ENCODE assay signal across 11 mouse cellular contexts in genomic region chr12:72946064-72946395, GRCm38 (mm10). TPM values are rescaled to one million over a fixed set of nuclear protein-coding genes. Genes with fewer than 3 reads are reported as not detected.
DNase-seq lines count a peak whose midpoint lies in the region; ATAC-seq lines count a peak whose summit lies in the region.
"Had no signal": no experiment of that assay in that cellular context is flagged by ENCODE, and none has a peak within 500 bp of the region (broad histone marks: within the 10 kb centered on the region; RNA-seq: fewer than 3 reads in every experiment).

No protein-coding gene starts in this region.

- H3K27ac ChIP-seq in kidney, embryonic 14.5 days (ENCODE audit: low read depth, low read length): no peak overlapping the region
- H3K27ac ChIP-seq in embryonic facial prominence, embryonic 12.5 days: 0 out of 2 replicates have a peak overlapping the region, but pooled peaks have one; percentile 50
- H3K27ac ChIP-seq in hindbrain, embryonic 15.5 days (replicated peaks): no peak overlapping the region
- no peak overlapping the region for H3K27ac ChIP-seq in midbrain, embryonic 13.5 days
- H3K27ac ChIP-seq: heart, adult 2 months had no signal

- no peaks in the 10 kb centered on the region for H3K4me1 ChIP-seq in kidney, embryonic 14.5 days (ENCODE audit: control insufficient read depth, insufficient read depth, low read length)
- peaks cover 10% of the 10 kb centered on the region; the same call in 1 of the 2 replicates for H3K4me1 ChIP-seq in embryonic facial prominence, embryonic 12.5 days
- 0 out of 2 replicates have a peak, but pooled peaks cover 7% of the 10 kb centered on the region for H3K4me1 ChIP-seq in hindbrain, embryonic 15.5 days (replicated peaks)
- H3K4me1 ChIP-seq in midbrain, embryonic 13.5 days (replicated peaks): peaks cover 11% of the 10 kb centered on the region

- ATAC-seq in kidney, embryonic 14.5 days (ENCODE audit: low FRiP score, low TSS enrichment): no peak
- ATAC-seq in embryonic facial prominence, embryonic 12.5 days (ENCODE audit: insufficient number of reproducible peaks, insufficient read depth, low FRiP score, low TSS enrichment): no peak
- ATAC-seq in hindbrain, embryonic 15.5 days (ENCODE audit: low FRiP score, low read depth): no peak
- ATAC-seq in midbrain, embryonic 13.5 days: peak; percentile 14; the same call in 1 of the 2 replicates

- H3K9me3 ChIP-seq in kidney, embryonic 14.5 days (ENCODE audit: control insufficient read depth, low read length): no peaks in the 10 kb centered on the region
- H3K9me3 ChIP-seq in embryonic facial prominence, embryonic 12.5 days: no peaks in the 10 kb centered on the region
- H3K9me3 ChIP-seq in hindbrain, embryonic 15.5 days: no peaks in the 10 kb centered on the region
- no peaks in the 10 kb centered on the region for H3K9me3 ChIP-seq in midbrain, embryonic 13.5 days

- H3K36me3 ChIP-seq in kidney, embryonic 14.5 days (ENCODE audit: control insufficient read depth, insufficient read depth, low read length): no peaks in the 10 kb centered on the region
- H3K36me3 ChIP-seq in embryonic facial prominence, embryonic 12.5 days: no peaks in the 10 kb centered on the region
- H3K36me3 ChIP-seq in hindbrain, embryonic 15.5 days: no peaks in the 10 kb centered on the region
- H3K36me3 ChIP-seq in midbrain, embryonic 13.5 days: no peaks in the 10 kb centered on the region

- 6% methylated on average over 8 of the region's 8 CpGs for WGBS in kidney, embryonic 14.5 days
- 4% methylated on average over 8 of the region's 8 CpGs for WGBS in embryonic facial prominence, embryonic 12.5 days
- 2% methylated on average over 8 of the region's 8 CpGs for WGBS in hindbrain, embryonic 15.5 days
- WGBS in midbrain, embryonic 13.5 days: 1% methylated on average over 8 of the region's 8 CpGs

- peak overlapping the region; percentile 38 for H3K4me3 ChIP-seq in kidney, embryonic 14.5 days (ENCODE audit: low read length)
- H3K4me3 ChIP-seq in embryonic facial prominence, embryonic 12.5 days: peak overlapping the region; percentile 45
- no peak overlapping the region; the same call in 1 of the 2 replicates for H3K4me3 ChIP-seq in hindbrain, embryonic 15.5 days
- H3K4me3 ChIP-seq in midbrain, embryonic 13.5 days (replicated peaks): peak overlapping the region; percentile 34
- H3K4me3 ChIP-seq: heart, adult 2 months had no signal

- no peak overlapping the region for H3K9ac ChIP-seq in kidney, embryonic 14.5 days (ENCODE audit: low read depth, low read length)
- peak overlapping the region; percentile 39 for H3K9ac ChIP-seq in embryonic facial prominence, embryonic 12.5 days
- H3K9ac ChIP-seq in hindbrain, embryonic 15.5 days: no peak overlapping the region
- no peak overlapping the region for H3K9ac ChIP-seq in midbrain, embryonic 13.5 days (replicated peaks)

- H3K27me3 ChIP-seq in kidney, embryonic 14.5 days (ENCODE audit: control insufficient read depth, insufficient read depth, low read length): peaks cover 96% of the 10 kb centered on the region
- H3K27me3 ChIP-seq in embryonic facial prominence, embryonic 12.5 days: peaks cover 68% of the 10 kb centered on the region
- peaks cover 96% of the 10 kb centered on the region for H3K27me3 ChIP-seq in hindbrain, embryonic 15.5 days
- peaks cover 99% of the 10 kb centered on the region for H3K27me3 ChIP-seq in midbrain, embryonic 13.5 days

- no peak overlapping the region for H3K4me2 ChIP-seq in kidney, embryonic 14.5 days (replicated peaks; ENCODE audit: low read depth, low read length)
- peak overlapping the region; percentile 77 for H3K4me2 ChIP-seq in embryonic facial prominence, embryonic 12.5 days (replicated peaks)
- peak overlapping the region; percentile 48; the same call in 1 of the 2 replicates for H3K4me2 ChIP-seq in hindbrain, embryonic 15.5 days
- peak overlapping the region; percentile 55 for H3K4me2 ChIP-seq in midbrain, embryonic 13.5 days (replicated peaks)

- no peak for DNase-seq in kidney, adult 11 months
- DNase-seq in thymus, postnatal 4 days: no peak
- no peak for DNase-seq in B cell, adult 2 months
- no peak for DNase-seq in adipocyte (ENCODE audit: low spot score)
- DNase-seq: heart, adult 2 months; layer of hippocampus, postnatal 36 days; thymus, postnatal 36 days had no signal

RNA-seq across cellular contexts. Expression of gene 4930447C04Rik, which starts 5.5 kb away (rescaled TPM):
- 1.5 and 2.3 TPM in 2 replicates for polyA plus RNA-seq in kidney, embryonic 14.5 days (2014; fragmentation: Nextera tagmentation; extraction: Ambion mirVana)
- 7.5 and 10.3 TPM in 2 replicates for polyA plus RNA-seq in embryonic facial prominence, embryonic 12.5 days (2016; fragmentation: Nextera tagmentation; extraction: Ambion mirVana)
- polyA plus RNA-seq in hindbrain, embryonic 15.5 days (2015; fragmentation: Nextera tagmentation; extraction: Ambion mirVana): 6.5 and 6.7 TPM in 2 replicates
- 2.3 and 3.2 TPM in 2 replicates for polyA plus RNA-seq in midbrain, embryonic 13.5 days (2015; fragmentation: Nextera tagmentation; extraction: Ambion mirVana)
- polyA plus RNA-seq: heart, adult 2 months had no signal

RNA-seq across cellular contexts. Expression of gene Six6, which starts 6.3 kb away (rescaled TPM):
- polyA plus RNA-seq in kidney, embryonic 14.5 days (2014; fragmentation: Nextera tagmentation; extraction: Ambion mirVana): not detected in 2 replicates
- polyA plus RNA-seq in embryonic facial prominence, embryonic 12.5 days (2016; fragmentation: Nextera tagmentation; extraction: Ambion mirVana): 5.8 and 8.3 TPM in 2 replicates
- not detected in 2 replicates for polyA plus RNA-seq in hindbrain, embryonic 15.5 days (2015; fragmentation: Nextera tagmentation; extraction: Ambion mirVana)
- polyA plus RNA-seq in midbrain, embryonic 13.5 days (2015; fragmentation: Nextera tagmentation; extraction: Ambion mirVana): 0.86 and 2.5 TPM in 2 replicates
- polyA plus RNA-seq: heart, adult 2 months had no signal
